Mouse (Mus musculus) brain, embryonic 14.5 days (tissue): ENCODE results near the gene Tead1.
A peak's percentile ranks its signal among the peaks of the same experiment; 100 is the strongest.

Experiments
- CTCF ChIP-seq: fragments of 200-500 bp; IDR thresholded peaks from 2 replicates; pipeline ENCODE4 v1.5.1; 2012; ENCODE audit warnings: inconsistent platforms, mild to moderate bottlenecking, moderate library complexity, borderline replicate concordance; ENCODE audit not compliant: insufficient read depth, insufficient read length; ENCODE audit errors: extremely low read depth
- POLR2A ChIP-seq: fragments of 200-500 bp; IDR thresholded peaks from 2 replicates; pipeline ENCODE4 v1.6.1; 2012; ENCODE audit warnings: mild to moderate bottlenecking, inconsistent platforms, borderline replicate concordance; ENCODE audit not compliant: poor library complexity, insufficient read depth, insufficient read length, severe bottlenecking; ENCODE audit errors: extremely low read depth

DNA sequence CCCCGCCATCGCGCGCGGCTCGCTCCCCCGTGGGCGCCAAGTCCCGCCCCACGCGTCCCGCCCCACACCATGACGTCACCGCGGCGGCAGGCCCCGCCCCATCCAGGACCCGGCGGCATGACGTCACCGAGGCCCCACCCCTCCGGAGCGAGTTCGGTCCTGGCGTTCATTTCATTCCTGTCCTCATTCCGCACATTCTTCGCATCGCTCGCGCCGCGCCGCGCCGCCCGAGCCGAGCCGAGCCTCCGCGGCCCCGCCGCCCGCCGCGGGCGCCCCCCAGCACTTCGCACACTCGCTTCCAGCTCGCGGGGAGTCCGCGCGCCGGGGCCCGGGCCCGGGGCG is at the start of gene Tead1:
- TF ChIP-seq POLR2A (peak; percentile 64; the same call in 1 of the 2 replicates), CTCF (no peak)
